Mouse (Mus musculus) myocyte (in vitro differentiated cells): Measurements from ENCODE around the gene Med15.

Experiments used
- MAX ChIP-seq: IDR thresholded peaks from one replicate; pipeline ENCODE4 v1.6.1; 2011; ENCODE audit warnings: low read depth, mild to moderate bottlenecking, control low read depth
- MYOD1 ChIP-seq, 3 experiments: IDR thresholded peaks; one replicate each; pipeline ENCODE4 v1.6.1; 2011; ENCODE audit warnings: control low read depth in 2 of 3, low read depth in 2 of 3, mild to moderate bottlenecking in 2 of 3, moderate library complexity in 1 of 3; ENCODE audit not compliant: insufficient read length in 2 of 3, control insufficient read depth in 1 of 3
- MYOG ChIP-seq, 3 experiments: IDR thresholded peaks; one replicate each; pipeline ENCODE4 v1.6.1; 2011; ENCODE audit warnings: control low read depth in 2 of 3, low read depth in 2 of 3, mild to moderate bottlenecking in 2 of 3; ENCODE audit not compliant: insufficient read length in 2 of 3, control insufficient read depth in 1 of 3, insufficient read depth in 1 of 3
- POLR2A ChIP-seq: IDR thresholded peaks from one replicate; pipeline ENCODE4 v1.6.1; 2011; ENCODE audit warnings: low read depth, mild to moderate bottlenecking, control low read depth, moderate library complexity; ENCODE audit not compliant: insufficient read length
- POLR2AphosphoS2 ChIP-seq: IDR thresholded peaks from one replicate; pipeline ENCODE4 v1.6.1; 2011; ENCODE audit warnings: low read depth, control low read depth; ENCODE audit not compliant: insufficient read length
- SRF ChIP-seq: IDR thresholded peaks from one replicate; pipeline ENCODE4 v1.6.1; 2011; ENCODE audit warnings: low read depth; ENCODE audit not compliant: control insufficient read depth, insufficient read length
- TCF12 ChIP-seq: IDR thresholded peaks from one replicate; pipeline ENCODE4 v1.6.1; 2011; ENCODE audit warnings: mild to moderate bottlenecking, control low read depth; ENCODE audit not compliant: poor library complexity, insufficient read depth, severe bottlenecking
- USF1 ChIP-seq: IDR thresholded peaks from one replicate; pipeline ENCODE4 v1.6.1; 2011; ENCODE audit warnings: low read depth, mild to moderate bottlenecking, control low read depth, moderate library complexity

DNA sequence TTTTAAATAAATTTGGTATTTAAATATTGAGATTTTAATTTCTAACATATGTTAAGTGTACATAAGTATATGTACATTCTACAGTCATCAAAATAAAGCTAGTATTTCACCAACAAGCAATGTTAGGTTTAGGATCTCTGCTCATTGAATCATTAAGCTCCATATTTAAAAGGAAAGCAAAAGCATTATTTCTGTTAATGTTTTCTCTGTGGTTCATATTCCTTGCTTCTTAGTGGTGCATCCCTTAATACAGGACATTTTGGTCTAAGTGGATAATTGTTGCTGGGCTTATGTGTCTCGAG is 9.4 kb downstream of the Med15 start:
- TF ChIP-seq MYOG (IDR thresholded peaks at IDR 0.05; ENCODE audit: control insufficient read depth in 1 of 3, insufficient read depth in 1 of 3, insufficient read length in 2 of 3, low read depth in 2 of 3) (no peak), POLR2AphosphoS2 (no peak), SRF (no peak), POLR2A (no peak), MAX (no peak), MYOD1 (IDR thresholded peaks at IDR 0.05; ENCODE audit: control insufficient read depth in 1 of 3, insufficient read length in 2 of 3, low read depth in 2 of 3) (no peak), TCF12 (no peak), USF1 (no peak)
